Mouse (Mus musculus): ENCODE measurements at regions not wholly inside any gene's neighbourhood (a gene's known extent, or its start where the extent isn't known, plus 50 kb on each side); places are given as distances from the start of the nearest gene placed in this dataset.

GRCm38 (mm10) chr2:128217784-128218467, 92.1 kb downstream of the Bcl2l11 start:
- no peaks in the 10 kb centered on the region for H3K27me3 ChIP-seq (ENCODE audit: insufficient read depth, low read length)
- no peaks in the 10 kb centered on the region for H3K4me1 ChIP-seq (ENCODE audit: insufficient read depth)
- H3K36me3 ChIP-seq (ENCODE audit: insufficient read depth), result no peaks in the 10 kb centered on the region
- 61% methylated on average over 7 of the region's 7 CpGs for WGBS
- H3K9me3 ChIP-seq (ENCODE audit: low read length), result no peaks in the 10 kb centered on the region
- no peak overlapping the region for H3K4me3 ChIP-seq (ENCODE audit: low read depth, low read length)
- no peak overlapping the region for H3K27ac ChIP-seq (ENCODE audit: low read depth, low read length)
- no peak for DNase-seq
- no peak overlapping the region for H3K4me2 ChIP-seq (ENCODE audit: low read depth)
- no peak for ATAC-seq
- H3K9ac ChIP-seq, result no peak overlapping the region
- no peak for TF ChIP-seq CTCF (IDR thresholded peaks at IDR 0.05; ENCODE audit: low read depth)

GRCm38 (mm10) chr2:128218961-128219360, 93.1 kb downstream of the Bcl2l11 start:
- no peak for TF ChIP-seq CTCF (IDR thresholded peaks at IDR 0.05; ENCODE audit: low read depth)
- ATAC-seq (no peak), DNase-seq (no peak)
- no peaks in the 10 kb centered on the region for H3K36me3 ChIP-seq (ENCODE audit: insufficient read depth)
- 90% methylated on average over 4 of the region's 4 CpGs for WGBS
- no peaks in the 10 kb centered on the region for H3K9me3 ChIP-seq (ENCODE audit: low read length)
- no peaks in the 10 kb centered on the region for H3K27me3 ChIP-seq (ENCODE audit: insufficient read depth, low read length)
- H3K4me1 ChIP-seq (ENCODE audit: insufficient read depth), result no peaks in the 10 kb centered on the region
- H3K27ac ChIP-seq (ENCODE audit: low read depth, low read length), result no peak overlapping the region
- H3K9ac ChIP-seq, result no peak overlapping the region
- H3K4me2 ChIP-seq (ENCODE audit: low read depth), result no peak overlapping the region
- no peak overlapping the region for H3K4me3 ChIP-seq (ENCODE audit: low read depth, low read length)

GRCm38 (mm10) chr2:128221055-128221454, 95.2 kb downstream of the Bcl2l11 start:
- Histone ChIP-seq H3K9ac (no peak overlapping the region), H3K4me1 (ENCODE audit: insufficient read depth) (no peaks in the 10 kb centered on the region), H3K4me3 (ENCODE audit: low read depth, low read length) (no peak overlapping the region), H3K27ac (ENCODE audit: low read depth, low read length) (no peak overlapping the region), H3K36me3 (ENCODE audit: insufficient read depth) (no peaks in the 10 kb centered on the region), H3K9me3 (ENCODE audit: low read length) (no peaks in the 10 kb centered on the region), H3K27me3 (ENCODE audit: insufficient read depth, low read length) (no peaks in the 10 kb centered on the region), H3K4me2 (ENCODE audit: low read depth) (no peak overlapping the region)
- WGBS, result 62% methylated on average over 1 of the region's 1 CpGs
- DNase-seq (no peak), ATAC-seq (no peak)
- TF ChIP-seq CTCF (IDR thresholded peaks at IDR 0.05; ENCODE audit: low read depth), result no peak

GRCm38 (mm10) chr2:128221657-128222056, 95.8 kb downstream of the Bcl2l11 start:
- no peak overlapping the region for H3K4me3 ChIP-seq (ENCODE audit: low read depth, low read length)
- no peak overlapping the region for H3K27ac ChIP-seq (ENCODE audit: low read depth, low read length)
- H3K27me3 ChIP-seq (ENCODE audit: insufficient read depth, low read length), result no peaks in the 10 kb centered on the region
- ATAC-seq (no peak), DNase-seq (no peak)
- H3K4me2 ChIP-seq (ENCODE audit: low read depth), result no peak overlapping the region
- H3K9me3 ChIP-seq (ENCODE audit: low read length), result no peaks in the 10 kb centered on the region
- no peak for TF ChIP-seq CTCF (IDR thresholded peaks at IDR 0.05; ENCODE audit: low read depth)
- 93% methylated on average over 4 of the region's 4 CpGs for WGBS
- no peaks in the 10 kb centered on the region for H3K4me1 ChIP-seq (ENCODE audit: insufficient read depth)
- no peak overlapping the region for H3K9ac ChIP-seq
- H3K36me3 ChIP-seq (ENCODE audit: insufficient read depth), result no peaks in the 10 kb centered on the region

- H3K4me3 ChIP-seq (ENCODE audit: low read depth, low read length), result no peak overlapping the region
- no peaks in the 10 kb centered on the region for H3K27me3 ChIP-seq (ENCODE audit: insufficient read depth, low read length)
- DNase-seq (no peak), ATAC-seq (no peak)
- H3K36me3 ChIP-seq (ENCODE audit: insufficient read depth), result no peaks in the 10 kb centered on the region
- H3K4me2 ChIP-seq (ENCODE audit: low read depth), result no peak overlapping the region
- no peaks in the 10 kb centered on the region for H3K4me1 ChIP-seq (ENCODE audit: insufficient read depth)
- H3K9me3 ChIP-seq (ENCODE audit: low read length), result no peaks in the 10 kb centered on the region
- H3K9ac ChIP-seq, result no peak overlapping the region
- H3K27ac ChIP-seq (ENCODE audit: low read depth, low read length), result no peak overlapping the region
- no peak for TF ChIP-seq CTCF (IDR thresholded peaks at IDR 0.05; ENCODE audit: low read depth)
- 93% methylated on average over 9 of the region's 9 CpGs for WGBS
These were observed 100.7 kb downstream of the Bcl2l11 start for GRCm38 (mm10) chr2:128226465-128227047.

- DNase-seq (no peak), ATAC-seq (no peak)
- Histone ChIP-seq H3K27ac (ENCODE audit: low read depth, low read length) (no peak overlapping the region), H3K9ac (no peak overlapping the region), H3K36me3 (ENCODE audit: insufficient read depth) (no peaks in the 10 kb centered on the region), H3K4me3 (ENCODE audit: low read depth, low read length) (no peak overlapping the region), H3K27me3 (ENCODE audit: insufficient read depth, low read length) (no peaks in the 10 kb centered on the region), H3K4me1 (ENCODE audit: insufficient read depth) (no peaks in the 10 kb centered on the region), H3K4me2 (ENCODE audit: low read depth) (no peak overlapping the region), H3K9me3 (ENCODE audit: low read length) (no peaks in the 10 kb centered on the region)
- 91% methylated on average over 4 of the region's 4 CpGs for WGBS
- no peak for TF ChIP-seq CTCF (IDR thresholded peaks at IDR 0.05; ENCODE audit: low read depth)
These were observed 103.9 kb downstream of the Bcl2l11 start for GRCm38 (mm10) chr2:128229730-128230129.

- ATAC-seq, result no peak
These were observed 105.1 kb downstream of the Bcl2l11 start for GRCm38 (mm10) chr2:128230921-128231320.

More at GRCm38 (mm10) chr2:128230921-128231320, 105.1 kb downstream of the Bcl2l11 start:
- Histone ChIP-seq H3K36me3 (ENCODE audit: insufficient read depth) (no peaks in the 10 kb centered on the region), H3K4me1 (ENCODE audit: insufficient read depth) (no peaks in the 10 kb centered on the region), H3K4me2 (ENCODE audit: low read depth) (no peak overlapping the region), H3K9me3 (ENCODE audit: low read length) (no peaks in the 10 kb centered on the region), H3K27me3 (ENCODE audit: insufficient read depth, low read length) (no peaks in the 10 kb centered on the region), H3K9ac (no peak overlapping the region), H3K4me3 (ENCODE audit: low read depth, low read length) (no peak overlapping the region), H3K27ac (ENCODE audit: low read depth, low read length) (no peak overlapping the region)
- 91% methylated on average over 4 of the region's 4 CpGs for WGBS
- no peak for DNase-seq
- no peak for TF ChIP-seq CTCF (IDR thresholded peaks at IDR 0.05; ENCODE audit: low read depth)
